Mouse (Mus musculus): ENCODE data around the gene Ppm1h. TPM values are rescaled to one million over a fixed set of nuclear protein-coding genes. Genes with fewer than 3 reads are reported as not detected.
A peak's percentile ranks its signal among the peaks of the same experiment; 100 is the strongest.

Gene Ppm1h
- total and polyA plus RNA-seq, 2 experiments from 2014 or later = 50.3 to 60.2 TPM

- Histone ChIP-seq H3K4me3 (ENCODE audit: low read length) (no peak overlapping the region), H3K4me1 (ENCODE audit: insufficient read depth, low read length) (no peaks in the 10 kb centered on the region), H3K27me3 (ENCODE audit: insufficient read depth, low read length) (no peaks in the 10 kb centered on the region), H3K4me2 (ENCODE audit: low read depth, low read length) (no peak overlapping the region), H3K36me3 (ENCODE audit: insufficient read depth, low read length) (no peaks in the 10 kb centered on the region), H3K9me3 (ENCODE audit: low read length) (no peaks in the 10 kb centered on the region), H3K9ac (replicated peaks; ENCODE audit: low read length) (no peak overlapping the region), H3K27ac (no peak overlapping the region)
- DNase-seq (ENCODE audit: low spot score) (no peak), ATAC-seq (no peak)
- WGBS = 71% methylated on average over 1 of the region's 1 CpGs
- no peak for TF ChIP-seq CTCF (IDR thresholded peaks at IDR 0.05; ENCODE audit: low read depth)
These were observed 12.9 kb upstream of the Ppm1h start for GRCm38 (mm10) chr10:122665652-122666051.

DNA sequence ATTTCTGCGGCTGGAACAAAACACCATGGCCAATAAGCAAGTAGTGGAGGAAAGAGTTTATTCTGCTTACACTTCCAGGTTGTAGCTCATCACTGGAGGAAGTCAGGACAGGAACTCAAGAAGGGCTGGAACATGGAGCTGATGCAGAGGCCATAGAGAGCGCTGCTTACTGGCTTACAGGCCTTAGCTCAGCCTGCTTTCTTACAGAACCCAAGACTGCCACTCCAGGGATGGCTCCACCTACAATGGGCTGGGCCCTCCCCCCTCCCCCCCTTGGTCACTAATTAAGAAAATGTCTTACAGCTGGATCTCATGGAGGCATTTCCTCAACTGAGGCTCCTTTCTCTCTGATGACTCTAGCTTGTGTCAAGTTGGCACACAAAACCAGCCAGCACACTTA lies 7.3 kb upstream of the Ppm1h start:
- 85% methylated on average over 2 of the region's 2 CpGs for WGBS
- no peak for ATAC-seq
- H3K36me3 ChIP-seq (ENCODE audit: insufficient read depth, low read length) = no peaks in the 10 kb centered on the region

GRCm38 (mm10) chr10:122672044-122672443 lies 6.5 kb upstream of the Ppm1h start:
- Histone ChIP-seq H3K27ac (no peak overlapping the region), H3K9me3 (ENCODE audit: low read length) (no peaks in the 10 kb centered on the region), H3K36me3 (ENCODE audit: insufficient read depth, low read length) (no peaks in the 10 kb centered on the region), H3K9ac (replicated peaks; ENCODE audit: low read length) (no peak overlapping the region), H3K27me3 (ENCODE audit: insufficient read depth, low read length) (no peaks in the 10 kb centered on the region), H3K4me2 (ENCODE audit: low read depth, low read length) (no peak overlapping the region), H3K4me1 (ENCODE audit: insufficient read depth, low read length) (no peaks in the 10 kb centered on the region), H3K4me3 (ENCODE audit: low read length) (no peak overlapping the region)
- DNase-seq (ENCODE audit: low spot score) (no peak), ATAC-seq (no peak)
- whole genome bisulfite sequencing = 88% methylated on average over 4 of the region's 4 CpGs
- TF ChIP-seq CTCF (IDR thresholded peaks at IDR 0.05; ENCODE audit: low read depth) = no peak

More for the DNA sequence above, 7.3 kb upstream of the Ppm1h start:
- Histone ChIP-seq H3K4me3 (ENCODE audit: low read length) (no peak overlapping the region), H3K27me3 (ENCODE audit: insufficient read depth, low read length) (no peaks in the 10 kb centered on the region), H3K9ac (replicated peaks; ENCODE audit: low read length) (no peak overlapping the region), H3K4me2 (ENCODE audit: low read depth, low read length) (no peak overlapping the region), H3K4me1 (ENCODE audit: insufficient read depth, low read length) (no peaks in the 10 kb centered on the region), H3K27ac (no peak overlapping the region), H3K9me3 (ENCODE audit: low read length) (no peaks in the 10 kb centered on the region)
- TF ChIP-seq CTCF (IDR thresholded peaks at IDR 0.05; ENCODE audit: low read depth) = no peak
- DNase-seq (ENCODE audit: low spot score) = no peak

- Histone ChIP-seq H3K4me1 (ENCODE audit: insufficient read depth, low read length) (peaks cover 3% of the 10 kb centered on the region; the same call in 1 of the 2 replicates), H3K4me3 (ENCODE audit: low read length) (peak overlapping the region; percentile 91), H3K27me3 (ENCODE audit: insufficient read depth, low read length) (no peaks in the 10 kb centered on the region), H3K9ac (replicated peaks; ENCODE audit: low read length) (peak overlapping the region; percentile 94), H3K4me2 (ENCODE audit: low read depth, low read length) (peak overlapping the region; percentile 94), H3K36me3 (ENCODE audit: insufficient read depth, low read length) (no peaks in the 10 kb centered on the region), H3K27ac (peak overlapping the region; percentile 93), H3K9me3 (ENCODE audit: low read length) (no peaks in the 10 kb centered on the region)
- under 1% methylated on average over 33 of the region's 33 CpGs for WGBS
- no peak for TF ChIP-seq CTCF (IDR thresholded peaks at IDR 0.05; ENCODE audit: low read depth)
- peak; percentile 45 for DNase-seq (ENCODE audit: low spot score)
- no peak for ATAC-seq
These were observed 979 bp downstream of the Ppm1h start for GRCm38 (mm10) chr10:122679437-122680045.

DNA sequence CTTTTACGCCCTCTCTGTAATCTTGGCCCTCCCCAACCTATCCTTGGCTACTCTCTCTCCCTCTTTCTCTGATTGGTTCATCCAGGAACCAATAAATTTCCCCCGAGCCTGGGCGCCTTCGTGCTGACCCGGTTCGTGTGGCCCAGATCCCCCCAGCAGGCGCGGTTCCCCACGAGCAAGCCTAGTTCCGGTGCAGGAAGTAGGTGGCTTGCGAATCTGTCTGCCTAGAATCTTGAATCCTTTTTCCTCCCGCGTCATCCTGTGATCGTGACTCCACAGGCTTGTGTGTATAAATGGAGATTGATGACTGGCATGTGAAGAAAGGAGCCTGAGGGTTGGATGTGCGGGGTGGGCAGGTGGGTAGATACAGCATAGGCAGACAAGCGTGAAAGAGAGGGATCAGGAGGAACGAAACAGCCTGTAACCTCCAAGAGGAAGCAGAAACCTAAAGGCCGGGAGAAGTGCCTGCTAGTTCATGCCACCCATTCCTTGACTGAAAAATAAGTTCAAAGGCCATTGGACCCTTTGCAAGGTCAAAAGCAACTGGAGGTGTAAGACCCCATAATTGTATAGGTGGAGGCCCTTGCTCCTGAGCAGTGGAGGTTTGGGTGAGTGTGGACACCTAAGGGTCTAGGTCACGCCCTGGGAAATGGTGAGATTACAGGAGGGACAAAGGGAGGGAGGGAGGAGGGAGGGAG lies 2.0 kb downstream of the Ppm1h start:
- peak overlapping the region; percentile 91 for H3K4me3 ChIP-seq (ENCODE audit: low read length)
- peaks cover 3% of the 10 kb centered on the region; the same call in 1 of the 2 replicates for H3K4me1 ChIP-seq (ENCODE audit: insufficient read depth, low read length)
- H3K9me3 ChIP-seq (ENCODE audit: low read length) = no peaks in the 10 kb centered on the region
- no peaks in the 10 kb centered on the region for H3K27me3 ChIP-seq (ENCODE audit: insufficient read depth, low read length)
- peak overlapping the region; percentile 93 for H3K27ac ChIP-seq
- TF ChIP-seq CTCF (IDR thresholded peaks at IDR 0.05; ENCODE audit: low read depth) = no peak
- H3K9ac ChIP-seq (replicated peaks; ENCODE audit: low read length) = peak overlapping the region; percentile 94
- ATAC-seq (peak; percentile 77), DNase-seq (ENCODE audit: low spot score) (peak; percentile 79)
- peak overlapping the region; percentile 94 for H3K4me2 ChIP-seq (ENCODE audit: low read depth, low read length)
- H3K36me3 ChIP-seq (ENCODE audit: insufficient read depth, low read length) = no peaks in the 10 kb centered on the region
- WGBS = 2% methylated on average over 19 of the region's 19 CpGs

DNA sequence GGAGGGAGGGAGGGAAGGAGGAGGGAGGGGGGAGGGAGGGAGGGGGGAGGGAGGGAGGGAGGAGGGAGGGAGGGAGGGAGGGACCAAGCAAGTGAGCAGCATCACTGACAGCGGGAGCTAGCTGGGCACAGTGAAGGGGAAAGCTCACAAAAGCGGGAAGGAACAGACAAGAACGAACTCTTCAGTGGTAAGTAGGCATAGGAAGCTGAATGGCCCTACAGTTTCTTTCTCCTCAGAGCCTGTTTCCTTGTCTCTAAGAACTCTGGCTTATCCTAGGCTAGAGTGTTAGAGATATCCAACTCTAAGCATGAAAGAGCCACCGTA lies 2.5 kb downstream of the Ppm1h start:
- Histone ChIP-seq H3K9ac (replicated peaks; ENCODE audit: low read length) (no peak overlapping the region), H3K4me2 (ENCODE audit: low read depth, low read length) (peak overlapping the region; percentile 94), H3K36me3 (ENCODE audit: insufficient read depth, low read length) (no peaks in the 10 kb centered on the region), H3K9me3 (ENCODE audit: low read length) (no peaks in the 10 kb centered on the region), H3K4me3 (ENCODE audit: low read length) (peak overlapping the region; percentile 17; the same call in 1 of the 2 replicates), H3K27ac (no peak overlapping the region; the same call in 1 of the 2 replicates), H3K27me3 (ENCODE audit: insufficient read depth, low read length) (no peaks in the 10 kb centered on the region), H3K4me1 (ENCODE audit: insufficient read depth, low read length) (peaks cover 3% of the 10 kb centered on the region; the same call in 1 of the 2 replicates)
- DNase-seq (ENCODE audit: low spot score) (no peak), ATAC-seq (no peak)
- no peak for TF ChIP-seq CTCF (IDR thresholded peaks at IDR 0.05; ENCODE audit: low read depth)
- 22% methylated on average over 4 of the region's 4 CpGs for WGBS

DNA sequence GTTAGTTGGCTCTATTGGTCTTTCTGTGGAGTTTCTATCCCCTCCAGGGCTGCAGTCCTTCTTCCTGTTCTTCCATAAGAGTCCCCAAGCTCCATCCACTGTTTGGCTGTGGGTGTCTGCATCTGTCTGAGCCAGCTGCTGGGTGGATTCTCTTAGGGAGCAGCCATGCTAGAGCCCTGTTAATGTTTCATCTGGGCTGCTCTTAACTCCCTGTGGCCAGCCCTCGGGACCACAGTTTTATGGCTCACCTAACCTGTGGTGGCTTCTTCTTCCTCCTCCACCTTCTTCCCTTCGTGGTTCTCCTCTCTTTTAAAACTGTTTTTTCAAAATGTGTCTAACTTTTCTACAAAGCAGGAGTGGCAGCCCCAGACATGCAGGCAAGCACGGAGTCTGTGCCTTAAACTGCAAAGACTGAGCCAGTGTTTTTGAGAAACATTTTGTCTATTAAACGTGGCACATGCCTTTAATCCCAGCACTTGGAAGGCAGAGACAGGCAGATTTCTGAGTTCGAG lies 5.3 kb downstream of the Ppm1h start:
- no peak for ATAC-seq
- peaks cover 3% of the 10 kb centered on the region; the same call in 1 of the 2 replicates for H3K4me1 ChIP-seq (ENCODE audit: insufficient read depth, low read length)
- no peaks in the 10 kb centered on the region for H3K27me3 ChIP-seq (ENCODE audit: insufficient read depth, low read length)
- H3K36me3 ChIP-seq (ENCODE audit: insufficient read depth, low read length) = peaks cover 5% of the 10 kb centered on the region
- DNase-seq (ENCODE audit: low spot score) = no peak
- no peak for TF ChIP-seq CTCF (IDR thresholded peaks at IDR 0.05; ENCODE audit: low read depth)
- no peak overlapping the region for H3K4me2 ChIP-seq (ENCODE audit: low read depth, low read length)
- H3K4me3 ChIP-seq (ENCODE audit: low read length) = no peak overlapping the region
- H3K27ac ChIP-seq = no peak overlapping the region
- no peaks in the 10 kb centered on the region for H3K9me3 ChIP-seq (ENCODE audit: low read length)
- WGBS = 78% methylated on average over 5 of the region's 5 CpGs
- H3K9ac ChIP-seq (replicated peaks; ENCODE audit: low read length) = no peak overlapping the region

Data from hindbrain, postnatal 0 days (tissue).